Mouse (Mus musculus) gastrocnemius, adult 2 months (tissue): ENCODE data around the gene Pcyt2. TPM values are rescaled to one million over a fixed set of nuclear protein-coding genes. Genes with fewer than 3 reads are reported as not detected.

Experiments used
- DNase-seq: peaks from one replicate; pipeline ENCODE4 v3.0.0; 2022
- H3K27ac ChIP-seq: fragments of 200-600 bp; 2 replicates; pipeline ENCODE4 v1.8.1; 2022; ENCODE audit warnings: mild to moderate bottlenecking
- H3K4me3 ChIP-seq: fragments of 200-600 bp; 2 replicates; pipeline ENCODE4 v1.8.1; 2022; ENCODE audit warnings: mild to moderate bottlenecking, moderate library complexity
- CTCF ChIP-seq: fragments of 200-600 bp; IDR thresholded peaks from 2 replicates; pipeline ENCODE4 v1.8.1; 2022; ENCODE audit warnings: antibody characterized with exemption, mild to moderate bottlenecking, moderate library complexity
- intact Hi-C: fragments of 180-260 bp; cut with DNase I; formaldehyde crosslinking; loops from one replicate; pipeline ENCODE4 v1.15.1; 2025
- long read RNA-seq, 2 experiments: library from polyadenylated mRNA; stranded (forward); transcript quantifications; one replicate each; pipeline ENCODE4 v2.0.0; 2021
- total RNA-seq, 2 experiments: library from RNA; stranded (reverse); gene quantifications; 2 replicates each; pipeline ENCODE4 v1.2.3; 2021

The Pcyt2 gene
- 10 to 100 TPM; 30.6 to 39.2 TPM for total RNA-seq
- long read RNA-seq, experiment 1, transcript Pcyt2-203 (13 exons, 1,486 nt): major isoform, 35 of 95 reads
- long read RNA-seq, experiment 1, transcript Pcyt2-201 (14 exons, 1,881 nt): minor isoform, 33 of 95 reads
- long read RNA-seq, experiment 1, partial matches to known transcripts: 4 of 95 reads
- long read RNA-seq, experiment 1, other reads (novel, unspliced or antisense): 23 of 95 reads
- long read RNA-seq, experiment 2, transcript Pcyt2-201 (14 exons, 1,881 nt): minor isoform, 41 of 126 reads
- long read RNA-seq, experiment 2, transcript Pcyt2-203 (13 exons, 1,486 nt): major isoform, 59 of 126 reads
- long read RNA-seq, experiment 2, partial matches to known transcripts: 3 of 126 reads
- long read RNA-seq, experiment 2, other reads (novel, unspliced or antisense): 22 of 126 reads

DNA sequence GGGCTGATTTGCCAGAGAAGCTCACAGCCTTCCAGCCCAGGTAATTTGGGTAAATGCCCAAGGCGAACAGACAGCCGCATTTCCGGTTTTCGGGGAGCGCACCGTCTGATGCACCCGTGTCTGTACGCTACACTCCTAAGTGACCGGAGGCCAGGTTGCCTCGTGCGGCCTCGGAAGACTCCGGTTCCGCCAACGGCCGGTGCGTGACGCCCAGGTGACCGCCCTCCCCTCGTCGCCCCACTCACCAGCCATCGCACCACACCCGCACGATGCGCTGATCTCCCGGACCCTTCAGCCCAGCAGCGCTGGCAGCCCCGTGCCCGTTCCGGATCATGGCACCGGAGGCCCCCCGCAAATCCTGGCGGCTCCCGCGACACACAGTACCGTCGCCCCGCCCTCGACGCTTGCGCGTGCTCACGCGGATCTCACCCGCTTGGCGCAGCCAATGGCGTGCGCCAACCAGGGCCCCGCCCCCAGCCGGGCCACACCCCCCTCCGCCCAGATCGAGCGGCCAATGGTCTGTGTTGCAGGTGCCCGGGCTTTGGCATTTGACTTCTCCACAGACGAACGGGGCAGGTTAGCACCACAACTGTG is at the start of gene Pcyt2:
TSS of gene Pcyt2 (minus strand) at position 418 of the 594 bp plus-strand sequence.
- peak within 1 kb of the TSS; percentile 94 for H3K27ac ChIP-seq
- DNase-seq: peak; percentile 96

GRCm38 (mm10) chr11:120666617-120667016 is 48.9 kb upstream of the Pcyt2 start:
- DNase-seq: peak; percentile 38
- TF ChIP-seq CTCF: no peak
- Histone ChIP-seq H3K4me3 (no peak overlapping the region), H3K27ac (no peak overlapping the region)
- intact Hi-C loops: no loop called here

More for the DNA sequence above, at the start of gene Pcyt2:
- H3K4me3 ChIP-seq: peak within 1 kb of the TSS; percentile 91
- no peak for TF ChIP-seq CTCF
- intact Hi-C loops: no loop called here

- intact Hi-C loops: loop anchor here (2.0 kb wide), 1 partner anchor 21 kb away; no protein-coding TSS in a partner anchor
- no peak for TF ChIP-seq CTCF
- peak; percentile 51 for DNase-seq
- no peak overlapping the region for H3K27ac ChIP-seq
- no peak overlapping the region for H3K4me3 ChIP-seq
Measured at GRCm38 (mm10) chr11:120665406-120665805, 47.7 kb upstream of the Pcyt2 start.

GRCm38 (mm10) chr11:120663714-120664113 is 46.0 kb upstream of the Pcyt2 start:
- Histone ChIP-seq H3K27ac (no peak overlapping the region), H3K4me3 (no peak overlapping the region)
- intact Hi-C loops: loop anchor here (2.0 kb wide), 1 partner anchor 23 kb away; no protein-coding TSS in a partner anchor
- no peak for DNase-seq
- TF ChIP-seq CTCF: no peak

DNA sequence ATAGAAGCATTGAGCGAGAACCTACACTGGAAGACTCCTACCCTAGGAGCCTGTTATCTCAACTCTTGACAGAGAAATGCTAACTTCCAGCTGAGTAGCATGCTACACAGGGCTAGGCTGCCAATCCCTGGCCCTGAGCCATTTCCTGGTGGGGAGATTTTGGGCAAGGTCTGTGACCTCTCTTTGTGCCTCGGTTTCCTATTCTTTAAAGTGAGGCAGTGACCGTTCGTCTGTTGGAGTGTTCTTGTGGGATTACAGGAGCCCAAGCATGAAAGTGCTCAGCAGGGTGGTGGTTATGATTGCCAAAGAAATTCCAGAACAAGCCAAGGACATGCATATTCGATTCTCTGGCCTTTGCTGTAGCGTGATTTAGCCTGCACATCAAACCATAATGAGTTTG is 45.0 kb upstream of the Pcyt2 start:
- intact Hi-C loops: no loop called here
- TF ChIP-seq CTCF: no peak
- Histone ChIP-seq H3K4me3 (no peak overlapping the region), H3K27ac (no peak overlapping the region)
- DNase-seq: no peak

DNA sequence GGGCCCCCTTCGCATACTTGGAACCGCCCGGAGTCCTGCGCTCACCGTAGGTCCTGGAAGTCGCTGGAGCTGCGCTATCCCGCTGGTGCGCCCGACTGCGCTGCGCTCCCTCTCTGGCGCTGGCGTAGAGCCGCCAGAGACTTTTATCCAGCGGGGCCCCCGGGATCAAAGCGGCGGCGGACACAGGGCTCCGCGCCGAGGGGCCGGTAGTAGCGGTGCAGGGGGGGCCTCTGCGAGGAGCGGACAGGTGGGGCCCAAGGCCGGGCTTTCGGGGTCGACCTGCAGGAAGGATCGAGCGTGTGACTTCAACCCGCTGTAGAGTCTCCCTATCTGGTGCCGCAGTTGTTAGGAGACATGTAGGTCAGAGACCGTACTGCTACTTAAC is 43.3 kb upstream of the Pcyt2 start, which contains the start of gene Notum:
TSS of gene Notum (minus strand) at position 100 of the 385 bp plus-strand sequence.
- no peak for DNase-seq
- TF ChIP-seq CTCF: no peak
- intact Hi-C loops: no loop called here
- H3K27ac ChIP-seq: no peak within 1 kb of the TSS
- peak within 1 kb of the TSS; percentile 75 for H3K4me3 ChIP-seq

GRCm38 (mm10) chr11:120660301-120661075 is 42.8 kb upstream of the Pcyt2 start:
- peak; percentile 64 for DNase-seq
- Histone ChIP-seq H3K4me3 (peak overlapping the region; percentile 75), H3K27ac (no peak overlapping the region)
- intact Hi-C loops: no loop called here
- peak; percentile 50 for TF ChIP-seq CTCF

DNA sequence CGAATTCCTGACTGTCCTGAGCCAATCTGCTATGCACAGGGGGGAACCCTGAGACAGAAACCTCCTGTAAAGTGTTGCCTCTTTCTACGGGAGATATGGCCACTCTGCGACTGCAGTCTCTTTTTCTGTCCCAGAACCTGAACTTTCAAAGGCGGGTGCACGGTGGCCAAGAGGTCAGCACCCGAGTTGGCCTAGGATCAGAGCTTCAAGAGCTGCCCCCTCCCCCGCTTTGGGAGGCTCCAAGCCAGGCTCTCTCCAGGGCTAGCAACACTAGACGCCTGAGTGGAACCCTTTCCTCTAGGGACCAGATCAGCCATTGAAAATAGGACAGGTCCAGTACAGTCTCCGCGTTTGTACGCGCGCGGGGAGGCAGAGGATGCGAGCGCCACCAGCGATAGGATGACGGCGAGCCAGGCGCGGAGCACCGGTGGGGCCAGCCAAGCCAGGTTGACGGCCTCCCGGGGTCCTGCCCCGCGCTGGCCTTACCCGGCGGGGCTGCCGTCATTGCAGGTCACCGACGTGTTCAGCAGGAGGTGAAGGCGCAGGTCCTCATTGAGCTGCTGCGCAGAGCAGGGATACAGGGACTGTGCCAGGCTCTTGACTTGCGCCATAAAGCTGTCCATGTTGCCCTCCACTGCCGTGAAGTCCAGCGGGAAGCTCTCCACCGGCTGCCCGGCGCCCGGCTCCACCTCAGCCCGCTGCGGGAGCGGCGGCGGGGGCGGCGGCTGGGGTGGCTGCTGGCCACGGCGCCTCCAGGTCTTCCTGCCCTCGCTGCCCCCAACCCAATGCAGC is 42.0 kb upstream of the Pcyt2 start:
- TF ChIP-seq CTCF: no peak
- intact Hi-C loops: loop anchor here (1.0 to 10.0 kb wide), 3 partner anchors 13 to 115 kb away; partner anchors contain the start of gene Aspscr1
- Histone ChIP-seq H3K27ac (no peak overlapping the region), H3K4me3 (peak overlapping the region; percentile 75)
- DNase-seq: peak; percentile 45

GRCm38 (mm10) chr11:120658876-120659410 is 41.2 kb upstream of the Pcyt2 start:
- no peak overlapping the region for H3K27ac ChIP-seq
- intact Hi-C loops: loop anchor here (1.0 to 10.0 kb wide), 3 partner anchors 14 to 116 kb away; partner anchors contain the start of gene Aspscr1
- H3K4me3 ChIP-seq: peak overlapping the region; percentile 25; the same call in 1 of the 2 replicates

GRCm38 (mm10) chr11:120657301-120657700 is 39.6 kb upstream of the Pcyt2 start:
- Histone ChIP-seq H3K27ac (no peak overlapping the region), H3K4me3 (no peak overlapping the region)
- intact Hi-C loops: loop anchor here (10.0 kb wide), 1 partner anchor 118 kb away; no protein-coding TSS in a partner anchor
- DNase-seq: no peak
- no peak for TF ChIP-seq CTCF

More at GRCm38 (mm10) chr11:120658876-120659410, 41.2 kb upstream of the Pcyt2 start:
- peak; percentile 93 for TF ChIP-seq CTCF
- DNase-seq: peak; percentile 88

DNA sequence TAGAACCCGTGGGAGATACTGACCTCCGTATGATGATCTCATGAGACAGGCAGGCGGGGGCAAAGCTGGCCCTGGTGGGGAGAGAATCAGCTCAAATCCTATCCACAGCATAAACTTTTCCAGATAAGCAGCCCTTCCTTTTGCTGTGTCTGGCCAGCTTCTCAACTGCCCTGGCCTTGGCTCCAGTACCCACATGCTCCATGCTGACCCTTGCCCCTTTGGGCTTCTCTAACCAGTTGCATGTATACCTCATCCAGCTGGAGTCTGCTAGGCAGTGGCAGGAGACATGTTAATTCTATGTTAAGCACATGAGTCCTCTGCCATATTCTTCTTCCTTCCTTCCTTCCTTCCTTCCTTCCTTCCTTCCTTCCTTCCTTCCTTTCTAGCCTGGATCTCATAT is 37.0 kb upstream of the Pcyt2 start:
- DNase-seq: no peak
- no peak for TF ChIP-seq CTCF
- no peak overlapping the region for H3K4me3 ChIP-seq
- intact Hi-C loops: loop anchor here (10.0 kb wide), 1 partner anchor 120 kb away; no protein-coding TSS in a partner anchor
- H3K27ac ChIP-seq: no peak overlapping the region
